Mouse (Mus musculus) A20 (cell line): ENCODE measurements around the gene Olfr1281.
"Not testable (repeated sequence)": the region's sequence is repeated elsewhere in the genome, so short reads cannot be mapped to it uniquely, and the experiment has no call there.

ENCODE experiments used
- DNase-seq: peaks from one replicate; pipeline ENCODE4 v3.0.0-alpha.2; 2011; ENCODE audit warnings: low read depth, low spot score

Olfr1281 gene

GRCm38 (mm10) chr2:111326220-111326619, at the start of gene Olfr1281:
Olfr1281 (plus strand) TSS chr2:111326520.
- DNase-seq: no peak

- DNase-seq: no peak
These were observed 36.5 kb upstream of the Olfr1281 start, which contains the start of gene Olfr1278 for GRCm38 (mm10) chr2:111289836-111290235. Olfr1278 (plus strand) TSS chr2:111290136.

- no peak for DNase-seq
These were observed 27.8 kb upstream of the Olfr1281 start for GRCm38 (mm10) chr2:111298541-111298940.

GRCm38 (mm10) chr2:111300374-111300773, 25.9 kb upstream of the Olfr1281 start, which contains the start of gene Olfr1279:
Olfr1279 (plus strand) TSS chr2:111300635.
- DNase-seq: no peak

- no peak for DNase-seq
These were observed 12.6 kb upstream of the Olfr1281 start, which contains the start of gene Olfr1280 for GRCm38 (mm10) chr2:111313717-111314116. Olfr1280 (plus strand) TSS chr2:111314017.

- DNase-seq: not testable (repeated sequence)
These were observed 7.4 kb downstream of the Olfr1281 start for GRCm38 (mm10) chr2:111333721-111334120.

GRCm38 (mm10) chr2:111335976-111336375, 9.7 kb downstream of the Olfr1281 start, which contains the start of gene Olfr1282:
Olfr1282 (minus strand) TSS chr2:111336076.
- DNase-seq: no peak

GRCm38 (mm10) chr2:111366490-111366889, 40.2 kb downstream of the Olfr1281 start, which contains the start of gene Olfr1283:
Olfr1283 (plus strand) TSS chr2:111366790.
- no peak for DNase-seq

GRCm38 (mm10) chr2:111375222-111375621, 48.9 kb downstream of the Olfr1281 start, which contains the start of gene Olfr1284:
Olfr1284 (plus strand) TSS chr2:111375522.
- DNase-seq: no peak
